Mouse (Mus musculus): ENCODE results near the gene Astn1.
A peak's percentile ranks its signal among the peaks of the same experiment; 100 is the strongest.

The Astn1 gene

GRCm38 (mm10) chr1:158536195-158536594, 174.1 kb downstream of the Astn1 start:
- no peak for DNase-seq (ENCODE audit: low spot score)

GRCm38 (mm10) chr1:158536867-158537266, 174.8 kb downstream of the Astn1 start:
- peak; percentile 36 for DNase-seq (ENCODE audit: low spot score)

- no peak for DNase-seq (ENCODE audit: low spot score)
These were observed 183.0 kb downstream of the Astn1 start for GRCm38 (mm10) chr1:158545095-158545494.

GRCm38 (mm10) chr1:158546513-158546912, 184.4 kb downstream of the Astn1 start:
- DNase-seq (ENCODE audit: low spot score), result peak; percentile 18

GRCm38 (mm10) chr1:158547592-158548211, 185.6 kb downstream of the Astn1 start:
- DNase-seq (ENCODE audit: low spot score), result peak; percentile 17

GRCm38 (mm10) chr1:158548319-158548718, 186.2 kb downstream of the Astn1 start:
- DNase-seq (ENCODE audit: low spot score), result no peak

GRCm38 (mm10) chr1:158549616-158550015, 187.5 kb downstream of the Astn1 start:
- no peak for DNase-seq (ENCODE audit: low spot score)

GRCm38 (mm10) chr1:158551951-158552350, 189.9 kb downstream of the Astn1 start:
- peak; percentile 49 for DNase-seq (ENCODE audit: low spot score)

- no peak for DNase-seq (ENCODE audit: low spot score)
These were observed 191.3 kb downstream of the Astn1 start for GRCm38 (mm10) chr1:158553341-158553740.

GRCm38 (mm10) chr1:158554020-158554505, 192.0 kb downstream of the Astn1 start:
- peak; percentile 67 for DNase-seq (ENCODE audit: low spot score)

- DNase-seq (ENCODE audit: low spot score), result no peak
These were observed 211.1 kb downstream of the Astn1 start for GRCm38 (mm10) chr1:158573168-158573567.

GRCm38 (mm10) chr1:158573597-158573996, 211.5 kb downstream of the Astn1 start:
- no peak for DNase-seq (ENCODE audit: low spot score)

- no peak for DNase-seq (ENCODE audit: low spot score)
These were observed 213.9 kb downstream of the Astn1 start for GRCm38 (mm10) chr1:158575997-158576396.

GRCm38 (mm10) chr1:158581806-158582205, 219.7 kb downstream of the Astn1 start:
- DNase-seq (ENCODE audit: low spot score), result no peak

GRCm38 (mm10) chr1:158588903-158589302, 226.8 kb downstream of the Astn1 start:
- no peak for DNase-seq (ENCODE audit: low spot score)

- peak; percentile 80 for DNase-seq (ENCODE audit: low spot score)
These were observed 234.8 kb downstream of the Astn1 start for GRCm38 (mm10) chr1:158596726-158597448.

- no peak for DNase-seq (ENCODE audit: low spot score)
These were observed 235.9 kb downstream of the Astn1 start for GRCm38 (mm10) chr1:158597996-158598395.

- DNase-seq (ENCODE audit: low spot score), result no peak
These were observed 237.4 kb downstream of the Astn1 start for GRCm38 (mm10) chr1:158599435-158599834.

GRCm38 (mm10) chr1:158603056-158603455, 241.0 kb downstream of the Astn1 start:
- DNase-seq (ENCODE audit: low spot score), result no peak

- DNase-seq (ENCODE audit: low spot score), result no peak
These were observed 242.1 kb downstream of the Astn1 start for GRCm38 (mm10) chr1:158604149-158604548.

GRCm38 (mm10) chr1:158605597-158605996, 243.5 kb downstream of the Astn1 start:
- DNase-seq (ENCODE audit: low spot score), result no peak

- no peak for DNase-seq (ENCODE audit: low spot score)
These were observed 244.3 kb downstream of the Astn1 start for GRCm38 (mm10) chr1:158606324-158606723.

GRCm38 (mm10) chr1:158607201-158607600, 245.1 kb downstream of the Astn1 start:
- no peak for DNase-seq (ENCODE audit: low spot score)
